Mouse (Mus musculus) CD4-positive, CD25-positive, alpha-beta regulatory T cell, adult 4 months (primary cell): Measurements from ENCODE around the gene Gpbp1. TPM values are rescaled to one million over a fixed set of nuclear protein-coding genes. Genes with fewer than 3 reads are reported as not detected.

Experiments used
- polyA plus RNA-seq, 2 experiments: library from polyadenylated mRNA; unstranded; fragments of 100-300 nt; shearing (Covaris generic); gene quantifications; one replicate each; pipeline ENCODE4 v1.2.1; 2017

Gpbp1 gene
- polyA plus RNA-seq, 2 experiments from 2014 or later = 162 to 171 TPM

Other genes with a start within 250 kb of the Gpbp1 start
- not detected for gene Actbl2, start 235.1 kb downstream of the Gpbp1 start, polyA plus RNA-seq
- gene Gm49496, start 59.8 kb upstream of the Gpbp1 start, polyA plus RNA-seq = not detected
- not detected for gene Gm10198, start 102.7 kb upstream of the Gpbp1 start, polyA plus RNA-seq
- 10 to 100 TPM; 12.3 to 16.5 TPM for gene Mier3, start 190.9 kb upstream of the Gpbp1 start, polyA plus RNA-seq